Mouse (Mus musculus) cerebellum, adult 2 months (tissue): ENCODE measurements around the gene Fam173b. TPM values are rescaled to one million over a fixed set of nuclear protein-coding genes. Genes with fewer than 3 reads are reported as not detected.

ENCODE experiments used
- DNase-seq, 2 experiments: peaks; one replicate each; pipeline ENCODE4 v3.0.0; 2021
- H3K27ac ChIP-seq: fragments of 200-500 bp; 2 replicates; pipeline ENCODE4 v1.5.1; 2012; ENCODE audit warnings: low read length, control low read depth, inconsistent platforms; ENCODE audit not compliant: insufficient read depth
- H3K27me3 ChIP-seq: fragments of 200-500 bp; 2 replicates; pipeline ENCODE4 v1.6.1; 2012; ENCODE audit warnings: inconsistent platforms, mild to moderate bottlenecking, low read length, moderate library complexity; ENCODE audit not compliant: control insufficient read depth, insufficient read depth
- H3K4me1 ChIP-seq: fragments of 200-500 bp; 2 replicates; pipeline ENCODE4 v1.6.1; 2011; ENCODE audit warnings: low read length; ENCODE audit not compliant: control insufficient read depth, insufficient read depth
- H3K4me3 ChIP-seq: fragments of 200-500 bp; replicated peaks from 2 replicates; pipeline ENCODE3; 2011; ENCODE audit warnings: mild to moderate bottlenecking, low read depth, low read length, control low read depth; ENCODE audit not compliant: insufficient read depth
- CTCF ChIP-seq: fragments of 200-500 bp; IDR thresholded peaks from 2 replicates; pipeline ENCODE4 v1.5.1; 2011; ENCODE audit warnings: low read depth, mild to moderate bottlenecking, control low read depth, low read length, moderate library complexity, borderline replicate concordance; ENCODE audit not compliant: insufficient read depth
- POLR2A ChIP-seq: fragments of 200-500 bp; IDR thresholded peaks from 2 replicates; pipeline ENCODE4 v1.6.1; 2011; ENCODE audit warnings: low read length, control low read depth, borderline replicate concordance; ENCODE audit not compliant: insufficient read depth
- WGBS: fragments of 180-500 bp; shearing (Covaris S2); methylation state at CpG from one replicate; pipeline ENCODE4 v1.1.7; 2018; 5-methylcytosine and 5-hydroxymethylcytosine counted together
- polyA plus RNA-seq: library from polyadenylated mRNA; depleted of rRNA; stranded (reverse); fragments of >200 nt; gene quantifications from 2 replicates; pipeline ENCODE4 v1.2.3, GENCODE M21; 2012; rRNA removed

Gene Fam173b
- polyA plus RNA-seq, 1 experiment = 15.2 TPM

DNA sequence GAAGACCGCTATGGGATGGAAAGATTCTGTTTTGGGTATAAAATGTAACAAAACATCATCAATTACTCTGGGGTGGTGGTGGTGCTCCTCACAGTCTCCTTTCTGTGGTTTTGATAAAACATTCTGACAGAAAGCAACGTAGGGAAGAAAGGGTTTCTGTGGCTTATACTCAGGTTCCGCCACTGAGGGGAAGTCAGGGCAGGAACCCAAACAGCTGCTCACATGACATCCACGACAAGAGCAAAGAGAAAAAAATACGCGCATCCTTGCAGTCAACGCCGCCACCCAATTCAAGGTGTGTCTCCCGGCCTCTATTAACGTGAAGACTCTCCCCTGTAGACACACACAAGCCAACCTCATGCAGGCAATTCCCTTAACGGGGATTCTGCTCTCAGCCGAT lies 48.0 kb downstream of the Fam173b start:
- H3K4me1 ChIP-seq = no peaks in the 10 kb centered on the region
- no peak overlapping the region for H3K27ac ChIP-seq
- no peak for DNase-seq
- TF ChIP-seq CTCF (no peak), POLR2A (no peak)
- 91% methylated on average over 12 of the region's 12 CpGs for WGBS
- H3K4me3 ChIP-seq = no peak overlapping the region
- H3K27me3 ChIP-seq = no peaks in the 10 kb centered on the region

DNA sequence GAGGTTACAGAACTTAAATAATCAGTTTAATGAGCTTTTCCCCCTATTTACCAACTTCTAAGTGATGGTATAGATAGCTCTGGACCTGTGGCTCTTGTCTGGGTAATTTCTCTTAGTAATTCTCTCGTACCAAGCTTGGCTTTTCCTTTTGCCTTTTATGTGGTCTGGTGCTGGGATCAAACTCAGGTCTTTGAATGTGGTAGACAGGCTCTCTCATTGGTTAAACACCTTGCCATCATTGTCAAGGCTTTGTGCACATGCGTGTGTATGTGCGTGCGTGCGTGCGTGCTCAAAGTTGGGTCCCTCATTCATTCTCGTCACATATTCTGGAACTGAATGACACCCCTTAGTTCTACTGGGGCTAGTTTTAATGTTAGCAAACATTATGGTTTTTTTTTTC lies 49.2 kb downstream of the Fam173b start:
- Histone ChIP-seq H3K27ac (no peak overlapping the region), H3K4me1 (no peaks in the 10 kb centered on the region), H3K4me3 (no peak overlapping the region), H3K27me3 (no peaks in the 10 kb centered on the region)
- 96% methylated on average over 7 of the region's 7 CpGs for WGBS
- no peak for DNase-seq
- no peak for TF ChIP-seq CTCF
- TF ChIP-seq POLR2A = no peak

DNA sequence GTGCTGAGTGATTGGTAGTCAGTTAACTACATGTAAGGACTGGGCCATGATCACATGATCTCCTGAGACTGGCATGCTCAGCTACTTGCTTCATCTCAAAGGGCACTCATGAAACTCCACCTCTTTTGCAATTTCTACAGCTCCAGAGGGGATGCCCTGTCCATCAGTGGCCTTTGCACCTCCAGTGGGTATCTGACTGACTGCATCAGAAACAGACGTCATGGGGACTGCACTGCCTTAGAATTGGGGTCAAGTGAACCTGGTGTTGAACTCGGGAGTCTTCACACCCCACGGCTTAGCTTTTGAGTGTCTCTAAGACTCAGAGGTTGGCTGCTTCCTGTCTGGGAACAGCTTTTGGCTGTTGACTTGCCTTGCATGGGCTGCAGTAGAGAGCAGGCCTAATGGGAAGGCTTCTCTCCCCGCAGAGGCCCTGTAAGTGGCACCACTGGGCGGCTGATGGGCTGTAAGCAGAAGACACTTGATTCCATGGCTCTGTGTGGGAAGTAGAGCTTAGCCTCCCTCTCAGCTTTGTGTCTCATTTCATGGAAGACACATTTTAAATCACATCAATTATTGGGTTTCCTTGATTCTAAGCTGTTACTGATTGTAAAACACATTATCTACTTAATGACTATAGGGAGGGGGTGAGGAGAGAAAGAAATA lies 58.6 kb downstream of the Fam173b start:
- WGBS = 93% methylated on average over 5 of the region's 5 CpGs
- TF ChIP-seq CTCF (no peak), POLR2A (no peak)
- no peak overlapping the region for H3K27ac ChIP-seq
- no peaks in the 10 kb centered on the region for H3K27me3 ChIP-seq
- DNase-seq = no peak
- H3K4me1 ChIP-seq = no peaks in the 10 kb centered on the region
- H3K4me3 ChIP-seq = no peak overlapping the region

DNA sequence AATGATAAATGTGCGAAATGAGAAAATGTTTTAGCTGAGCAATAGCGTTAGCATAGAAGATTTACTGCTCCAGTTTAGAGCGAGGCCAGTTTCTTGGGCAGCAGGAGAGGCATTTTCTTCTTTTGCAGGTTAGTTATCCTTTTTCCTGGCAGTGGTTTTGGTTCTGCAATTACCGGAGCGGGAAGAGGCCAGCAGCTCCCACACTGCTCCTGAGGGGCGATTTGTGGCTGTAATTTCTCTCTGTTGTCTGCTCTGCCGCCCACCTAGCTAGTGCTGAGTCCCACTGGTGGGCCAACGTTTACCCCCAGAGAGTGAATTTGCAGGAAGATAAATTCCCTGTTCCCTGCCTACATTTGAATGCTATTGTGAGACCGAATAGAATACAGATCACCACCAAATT lies 59.2 kb downstream of the Fam173b start:
- no peak for TF ChIP-seq POLR2A
- TF ChIP-seq CTCF = no peak
- 76% methylated on average over 9 of the region's 9 CpGs for WGBS
- Histone ChIP-seq H3K4me1 (no peaks in the 10 kb centered on the region), H3K27ac (no peak overlapping the region), H3K27me3 (no peaks in the 10 kb centered on the region), H3K4me3 (no peak overlapping the region)
- no peak for DNase-seq

DNA sequence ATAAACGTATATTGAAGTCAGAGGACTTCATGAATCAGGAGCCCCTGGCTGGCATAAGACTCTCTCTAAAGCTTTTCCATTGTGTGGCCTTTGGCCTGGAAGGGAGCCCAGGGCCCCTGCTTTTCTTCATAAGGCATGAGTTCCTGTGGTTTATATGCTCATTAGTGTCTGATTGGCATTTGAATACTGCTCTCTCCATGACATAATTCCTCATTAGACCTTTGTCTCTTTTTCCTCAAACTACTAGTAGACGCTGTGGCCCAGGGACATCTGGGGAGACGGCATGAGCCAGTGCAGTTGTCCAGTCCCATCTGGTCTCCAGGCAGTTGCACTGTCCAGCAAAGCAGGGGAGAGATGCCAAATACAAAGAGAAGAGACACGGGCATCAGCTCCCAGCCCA lies 60.1 kb downstream of the Fam173b start:
- DNase-seq = no peak
- Histone ChIP-seq H3K27ac (no peak overlapping the region), H3K27me3 (no peaks in the 10 kb centered on the region), H3K4me1 (no peaks in the 10 kb centered on the region), H3K4me3 (no peak overlapping the region)
- 38% methylated on average over 4 of the region's 4 CpGs for WGBS
- TF ChIP-seq POLR2A = no peak
- no peak for TF ChIP-seq CTCF

DNA sequence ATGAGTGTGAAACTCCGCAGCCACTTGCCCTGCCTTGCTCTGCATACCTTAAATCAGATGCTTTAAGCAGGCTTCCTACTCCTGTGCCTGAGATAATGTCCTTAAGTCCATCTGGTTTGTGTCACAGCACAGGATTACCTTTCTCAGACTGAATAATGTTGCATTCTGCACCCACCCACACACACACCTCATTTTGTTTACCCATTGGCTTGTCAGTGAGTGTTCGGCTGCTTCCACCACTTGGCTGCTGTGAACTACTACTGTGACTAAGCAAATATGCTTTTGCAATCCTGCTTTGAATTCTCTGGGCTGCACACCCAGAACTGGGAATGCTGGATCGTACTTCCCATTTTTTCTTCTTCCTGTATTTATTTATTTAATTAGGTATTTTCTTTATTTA lies 61.4 kb downstream of the Fam173b start:
- no peak for DNase-seq
- no peak overlapping the region for H3K27ac ChIP-seq
- 93% methylated on average over 3 of the region's 3 CpGs for WGBS
- no peaks in the 10 kb centered on the region for H3K27me3 ChIP-seq
- TF ChIP-seq POLR2A (no peak), CTCF (no peak)
- no peaks in the 10 kb centered on the region for H3K4me1 ChIP-seq
- no peak overlapping the region for H3K4me3 ChIP-seq

Other genes with a start within 250 kb of the Fam173b start
- 3.5 and 4.0 TPM in 2 replicates for gene Ankrd33b, start 234.1 kb upstream of the Fam173b start, polyA plus RNA-seq
- 1.3 TPM in 2 replicates for gene Ropn1l, start 148.1 kb upstream of the Fam173b start, polyA plus RNA-seq
- gene March6, start 70.8 kb upstream of the Fam173b start, polyA plus RNA-seq = 70.2 and 75.3 TPM in 2 replicates
- gene Cmbl, start 36.5 kb upstream of the Fam173b start, polyA plus RNA-seq = 17.1 and 19.4 TPM in 2 replicates
- gene Cct5, start within 50 bp of the Fam173b start, polyA plus RNA-seq = 220 and 228 TPM in 2 replicates